Mouse (Mus musculus) liver, adult 2 months (tissue): ENCODE data around the gene Shtn1. TPM values are rescaled to one million over a fixed set of nuclear protein-coding genes. Genes with fewer than 3 reads are reported as not detected.
A peak's percentile ranks its signal among the peaks of the same experiment; 100 is the strongest.

Source experiments
- DNase-seq: peaks from one replicate; pipeline ENCODE4 v3.0.0-alpha.2; 2011; ENCODE audit warnings: low read depth, low spot score; ENCODE audit errors: extremely low read depth
- H3K27ac ChIP-seq: fragments of 200-500 bp; replicated peaks from 2 replicates; pipeline ENCODE4 v1.5.1; 2012; ENCODE audit warnings: low read depth, mild to moderate bottlenecking, control low read depth, inconsistent platforms, low read length; ENCODE audit not compliant: insufficient read depth
- H3K27me3 ChIP-seq: fragments of 200-500 bp; 2 replicates; pipeline ENCODE4 v1.6.1; 2012; ENCODE audit warnings: mild to moderate bottlenecking, moderate library complexity, low read length, inconsistent platforms; ENCODE audit not compliant: control insufficient read depth, insufficient read depth
- H3K36me3 ChIP-seq: fragments of 200-500 bp; 2 replicates; pipeline ENCODE4 v1.6.1; 2012; ENCODE audit warnings: low read length, inconsistent platforms; ENCODE audit not compliant: control insufficient read depth, insufficient read depth
- H3K4me1 ChIP-seq: fragments of 200-500 bp; 2 replicates; pipeline ENCODE4 v1.6.1; 2011; ENCODE audit warnings: low read length; ENCODE audit not compliant: control insufficient read depth, insufficient read depth
- H3K4me3 ChIP-seq: fragments of 200-500 bp; 2 replicates; pipeline ENCODE4 v1.5.1; 2011; ENCODE audit warnings: low read depth, mild to moderate bottlenecking, control low read depth, low read length, moderate library complexity; ENCODE audit not compliant: insufficient read depth
- H3K79me2 ChIP-seq: fragments of 200-500 bp; 2 replicates; pipeline ENCODE4 v1.6.1; 2012; ENCODE audit warnings: inconsistent platforms, mild to moderate bottlenecking, low read length, moderate library complexity; ENCODE audit not compliant: control insufficient read depth, insufficient read depth
- H3K9ac ChIP-seq: fragments of 200-500 bp; 2 replicates; pipeline ENCODE4 v1.6.1; 2012; ENCODE audit warnings: low read depth, mild to moderate bottlenecking, control low read depth, inconsistent platforms, low read length
- CTCF ChIP-seq: fragments of 200-500 bp; IDR thresholded peaks from 2 replicates; pipeline ENCODE4 v1.5.1; 2011; ENCODE audit warnings: low read depth, low read length, control low read depth
- POLR2A ChIP-seq: fragments of 200-500 bp; IDR thresholded peaks from 2 replicates; pipeline ENCODE4 v1.6.1; 2011; ENCODE audit warnings: low read length, control low read depth; ENCODE audit not compliant: insufficient read depth; ENCODE audit errors: extremely low read depth
- WGBS: fragments of 180-500 bp; shearing (Covaris S2); methylation state at CpG from one replicate; pipeline ENCODE4 v1.1.7; 2018; 5-methylcytosine and 5-hydroxymethylcytosine counted together
- polyA plus RNA-seq: library from polyadenylated mRNA; depleted of rRNA; stranded (reverse); fragments of >200 nt; gene quantifications from 2 replicates; pipeline ENCODE4 v1.2.3, GENCODE M21; 2012; rRNA removed
- total RNA-seq: library from RNA; depleted of rRNA; stranded (reverse); fragments of >200 nt; gene quantifications from 2 replicates; pipeline ENCODE4 v1.2.3, GENCODE M21; 2014; rRNA removed

Gene Shtn1
- total RNA-seq, result 10.4 and 10.6 TPM in 2 replicates
- polyA plus RNA-seq, result 3.9 and 4.9 TPM in 2 replicates

- peaks cover 20% of the 10 kb centered on the region for H3K4me1 ChIP-seq
- no peaks in the 10 kb centered on the region for H3K36me3 ChIP-seq
- under 1% methylated on average over 40 of the region's 46 CpGs for WGBS
- DNase-seq, result peak; percentile 64
- H3K79me2 ChIP-seq, result peaks cover 17% of the 10 kb centered on the region; the same call in 1 of the 2 replicates
- peak within 1 kb of the TSS; percentile 70 for H3K27ac ChIP-seq
- peak within 1 kb of the TSS; percentile 96 for H3K4me3 ChIP-seq
- no peaks in the 10 kb centered on the region for H3K27me3 ChIP-seq
- TF ChIP-seq POLR2A, result no peak
- peak within 1 kb of the TSS; percentile 91 for H3K9ac ChIP-seq
These were observed at the start of gene Shtn1 for GRCm38 (mm10) chr19:59075472-59076101. Gene Shtn1 (minus strand): TSS chr19:59076100.

DNA sequence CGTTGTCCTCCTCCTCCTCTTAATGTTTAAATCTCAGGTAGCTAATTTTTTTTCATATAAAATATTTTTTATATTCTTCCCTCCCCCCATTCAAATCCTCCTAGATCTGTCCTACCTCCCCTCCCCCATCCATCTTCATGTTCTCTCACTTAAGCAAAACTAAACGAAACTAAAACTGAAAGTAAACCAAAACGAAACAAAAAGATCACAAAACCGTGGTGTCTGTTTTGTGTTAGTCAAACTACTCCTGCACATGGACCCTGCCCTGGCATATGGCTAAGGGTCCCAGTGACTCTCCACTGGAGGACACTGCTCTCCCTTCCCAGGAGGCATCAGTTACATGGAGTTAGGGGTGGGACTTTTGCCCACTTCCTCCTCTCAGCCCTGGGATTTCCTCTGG lies 38.3 kb upstream of the Shtn1 start:
- no peaks in the 10 kb centered on the region for H3K79me2 ChIP-seq
- H3K9ac ChIP-seq, result no peak overlapping the region
- 0 out of 2 replicates have a peak overlapping the region, but pooled peaks have one; percentile 21 for H3K4me3 ChIP-seq
- no peaks in the 10 kb centered on the region for H3K4me1 ChIP-seq
- peak; percentile 27 for DNase-seq
- H3K27me3 ChIP-seq, result no peaks in the 10 kb centered on the region
- H3K27ac ChIP-seq, result no peak overlapping the region
- 50% methylated on average over 4 of the region's 4 CpGs for WGBS
- H3K36me3 ChIP-seq, result no peaks in the 10 kb centered on the region
- TF ChIP-seq CTCF (no peak), POLR2A (no peak)

- DNase-seq, result no peak
- Histone ChIP-seq H3K4me3 (no peak overlapping the region), H3K4me1 (no peaks in the 10 kb centered on the region), H3K27me3 (no peaks in the 10 kb centered on the region), H3K27ac (no peak overlapping the region), H3K36me3 (no peaks in the 10 kb centered on the region), H3K79me2 (no peaks in the 10 kb centered on the region), H3K9ac (no peak overlapping the region)
- TF ChIP-seq CTCF (no peak), POLR2A (no peak)
- 37% methylated on average over 1 of the region's 1 CpGs for WGBS
These were observed 34.0 kb upstream of the Shtn1 start for GRCm38 (mm10) chr19:59109937-59110336.

GRCm38 (mm10) chr19:59098315-59098714 lies 22.4 kb upstream of the Shtn1 start:
- Histone ChIP-seq H3K4me3 (no peak overlapping the region), H3K27ac (no peak overlapping the region), H3K9ac (no peak overlapping the region), H3K4me1 (no peaks in the 10 kb centered on the region), H3K79me2 (no peaks in the 10 kb centered on the region), H3K27me3 (no peaks in the 10 kb centered on the region), H3K36me3 (no peaks in the 10 kb centered on the region)
- DNase-seq, result peak; percentile 64
- WGBS, result 3% methylated on average over 1 of the region's 1 CpGs
- no peak for TF ChIP-seq CTCF
- no peak for TF ChIP-seq POLR2A

DNA sequence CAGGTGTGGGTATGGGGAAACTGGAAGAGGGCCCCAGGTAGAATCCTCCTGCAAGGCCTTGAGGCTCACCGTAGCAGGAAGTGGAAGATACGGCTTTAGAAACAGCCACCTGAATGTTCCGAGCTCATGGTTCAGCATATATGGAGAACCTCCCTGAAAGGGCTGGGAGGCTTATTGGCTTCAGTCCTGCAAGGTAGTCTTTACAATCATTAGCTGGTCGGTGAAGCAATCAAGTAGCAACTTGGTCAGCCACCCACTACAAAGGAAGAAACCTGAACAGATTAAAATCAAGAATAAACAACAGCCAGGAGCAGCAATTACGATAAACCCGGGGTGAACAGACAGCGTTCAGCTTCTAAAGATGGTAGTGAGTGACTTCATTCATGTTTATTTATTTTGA lies 16.4 kb upstream of the Shtn1 start:
- H3K27ac ChIP-seq, result no peak overlapping the region
- no peaks in the 10 kb centered on the region for H3K27me3 ChIP-seq
- no peaks in the 10 kb centered on the region for H3K79me2 ChIP-seq
- 68% methylated on average over 7 of the region's 7 CpGs for WGBS
- no peaks in the 10 kb centered on the region for H3K4me1 ChIP-seq
- DNase-seq, result no peak
- H3K36me3 ChIP-seq, result no peaks in the 10 kb centered on the region
- no peak overlapping the region for H3K9ac ChIP-seq
- no peak overlapping the region for H3K4me3 ChIP-seq
- TF ChIP-seq CTCF, result no peak

- no peaks in the 10 kb centered on the region for H3K4me1 ChIP-seq
- no peak overlapping the region for H3K27ac ChIP-seq
- no peak overlapping the region for H3K9ac ChIP-seq
- no peaks in the 10 kb centered on the region for H3K36me3 ChIP-seq
- 71% methylated on average over 1 of the region's 1 CpGs for WGBS
- TF ChIP-seq POLR2A, result no peak
- TF ChIP-seq CTCF, result no peak
- DNase-seq, result no peak
- H3K4me3 ChIP-seq, result no peak overlapping the region
- no peaks in the 10 kb centered on the region for H3K27me3 ChIP-seq
- H3K79me2 ChIP-seq, result no peaks in the 10 kb centered on the region
These were observed 14.4 kb upstream of the Shtn1 start for GRCm38 (mm10) chr19:59090337-59090736.
